Mouse (Mus musculus) kidney, adult 11 months (tissue): ENCODE results near the gene Stx8.

Experiments used
- DNase-seq: peaks from one replicate; pipeline ENCODE4 v3.0.0; 2022

Gene Stx8

DNA sequence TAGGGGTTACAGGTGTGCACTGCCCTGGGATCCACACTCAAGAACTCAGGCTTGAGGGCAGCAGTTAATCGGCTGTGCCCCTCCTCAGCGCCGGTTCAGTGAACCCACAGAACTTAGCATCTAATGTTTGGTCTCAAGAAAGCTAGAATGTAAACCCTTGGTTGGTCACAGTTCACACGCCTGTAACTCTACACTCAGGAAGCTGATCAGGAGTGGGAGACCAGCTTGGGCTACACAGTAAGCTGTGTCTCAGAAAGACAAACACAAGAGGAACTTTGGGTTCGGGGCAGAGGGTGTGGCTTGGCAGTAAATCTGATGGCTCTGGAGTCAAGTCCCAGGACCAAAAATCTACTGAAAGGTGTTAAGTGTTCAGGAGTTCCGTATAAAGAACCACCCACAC lies 17.6 kb downstream of the Stx8 start:
- no peak for DNase-seq

DNA sequence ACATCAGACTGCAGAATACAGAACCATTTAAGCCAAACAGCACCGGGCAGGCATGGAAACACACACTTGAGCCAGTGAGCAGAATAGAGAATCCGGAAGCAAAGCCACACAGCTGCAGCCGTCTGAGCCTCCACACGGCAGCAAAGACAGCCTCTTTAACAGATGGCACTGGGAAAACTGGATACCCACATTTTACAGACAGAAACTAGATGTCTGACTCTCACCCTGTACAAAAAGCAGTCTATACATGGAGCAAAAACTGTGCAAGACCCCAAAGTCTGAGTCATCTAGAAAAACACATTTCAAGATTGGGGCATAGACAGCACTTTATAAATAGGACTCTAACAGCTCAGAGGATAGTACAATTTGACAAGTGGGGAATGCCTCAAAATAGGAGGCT lies 25.2 kb downstream of the Stx8 start:
- DNase-seq: no peak

GRCm38 (mm10) chr11:67995965-67996364 lies 30.0 kb downstream of the Stx8 start:
- DNase-seq: no peak

- no peak for DNase-seq
These were observed 32.9 kb downstream of the Stx8 start for GRCm38 (mm10) chr11:67998905-67999304.

DNA sequence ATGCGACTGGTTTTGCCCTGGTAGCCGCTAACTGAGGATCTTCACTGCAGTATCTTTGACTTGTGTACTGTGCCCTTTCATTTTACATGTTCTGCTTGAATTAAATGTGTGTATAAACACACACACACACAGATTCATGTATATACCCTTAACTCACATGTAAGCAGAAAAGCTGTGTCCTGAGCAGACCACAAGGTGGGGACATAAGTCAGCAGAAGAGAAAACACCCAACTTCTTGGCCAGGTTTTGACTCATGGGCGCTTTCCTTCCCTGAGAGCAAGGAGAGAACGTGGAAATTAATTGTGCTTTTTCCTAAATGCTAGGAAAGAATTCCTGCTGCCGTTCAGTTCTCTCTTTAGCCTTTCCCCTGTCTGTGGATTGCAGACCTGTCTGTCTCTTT lies 33.6 kb downstream of the Stx8 start:
- no peak for DNase-seq

DNA sequence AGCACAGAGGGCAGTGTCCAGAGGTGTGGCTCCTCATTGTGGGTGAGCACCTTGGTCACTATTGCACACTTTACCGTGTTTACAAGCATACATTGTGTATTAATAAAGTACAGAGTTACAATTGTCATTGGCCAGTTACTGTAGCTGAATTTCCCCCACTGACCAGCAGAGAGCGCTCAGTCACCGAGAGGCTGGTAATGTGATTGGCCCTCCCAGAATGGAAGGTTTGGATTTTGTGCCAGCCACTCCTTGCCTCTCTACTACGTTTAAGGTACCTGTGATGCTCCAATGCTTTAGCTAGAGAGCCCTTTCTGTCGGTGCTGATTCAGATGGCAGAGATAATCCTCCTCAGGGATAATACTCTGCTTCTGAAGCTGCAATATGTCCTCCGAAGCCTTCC lies 38.2 kb downstream of the Stx8 start:
- DNase-seq: peak; percentile 25

- no peak for DNase-seq
These were observed 40.3 kb downstream of the Stx8 start for GRCm38 (mm10) chr11:68006216-68006789.

- DNase-seq: no peak
These were observed 41.7 kb downstream of the Stx8 start for GRCm38 (mm10) chr11:68007645-68008044.

- no peak for DNase-seq
These were observed 43.4 kb downstream of the Stx8 start for GRCm38 (mm10) chr11:68009377-68009776.

GRCm38 (mm10) chr11:68012207-68012606 lies 46.2 kb downstream of the Stx8 start:
- no peak for DNase-seq

GRCm38 (mm10) chr11:68018191-68018590 lies 52.2 kb downstream of the Stx8 start:
- no peak for DNase-seq

GRCm38 (mm10) chr11:68019156-68019555 lies 53.2 kb downstream of the Stx8 start:
- no peak for DNase-seq

DNA sequence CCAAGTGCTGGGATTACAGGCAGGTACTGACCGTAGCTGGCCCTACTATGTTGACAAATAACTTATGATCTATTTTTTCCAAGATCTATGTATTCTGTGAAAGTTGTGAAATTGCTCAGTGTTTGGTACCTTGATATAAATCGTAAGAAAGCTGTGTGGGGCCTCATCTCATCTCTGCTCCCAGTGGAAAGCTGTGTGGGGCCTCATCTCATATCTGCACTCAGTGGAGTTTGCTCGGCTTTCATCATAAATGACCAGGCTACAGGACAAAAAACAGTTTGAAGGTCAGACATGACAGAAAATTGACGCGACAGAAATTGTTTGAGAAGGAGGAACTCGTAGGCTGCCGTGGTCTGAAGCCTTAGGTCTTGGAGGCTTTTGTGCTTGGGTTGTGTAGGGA lies 56.0 kb downstream of the Stx8 start:
- no peak for DNase-seq

DNA sequence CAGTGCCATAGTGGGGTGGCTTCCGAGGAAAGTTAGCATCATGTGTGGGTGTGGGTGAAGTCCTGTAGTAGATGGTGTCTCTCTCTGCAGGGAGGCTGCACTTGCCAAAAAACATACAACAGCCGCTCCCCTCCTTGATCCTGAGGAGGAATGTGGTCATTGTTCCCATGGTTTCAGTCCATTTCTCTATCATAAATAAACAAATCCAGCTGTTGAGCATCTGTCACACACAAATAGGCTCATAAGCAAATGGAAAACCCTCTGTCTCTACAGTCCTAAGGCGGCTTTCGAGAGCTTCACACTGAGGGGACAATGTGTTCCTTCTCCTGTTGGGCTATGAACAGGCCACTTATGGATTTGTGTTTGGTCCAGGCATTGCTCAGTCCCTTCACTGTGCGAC lies 56.9 kb downstream of the Stx8 start:
- no peak for DNase-seq

DNA sequence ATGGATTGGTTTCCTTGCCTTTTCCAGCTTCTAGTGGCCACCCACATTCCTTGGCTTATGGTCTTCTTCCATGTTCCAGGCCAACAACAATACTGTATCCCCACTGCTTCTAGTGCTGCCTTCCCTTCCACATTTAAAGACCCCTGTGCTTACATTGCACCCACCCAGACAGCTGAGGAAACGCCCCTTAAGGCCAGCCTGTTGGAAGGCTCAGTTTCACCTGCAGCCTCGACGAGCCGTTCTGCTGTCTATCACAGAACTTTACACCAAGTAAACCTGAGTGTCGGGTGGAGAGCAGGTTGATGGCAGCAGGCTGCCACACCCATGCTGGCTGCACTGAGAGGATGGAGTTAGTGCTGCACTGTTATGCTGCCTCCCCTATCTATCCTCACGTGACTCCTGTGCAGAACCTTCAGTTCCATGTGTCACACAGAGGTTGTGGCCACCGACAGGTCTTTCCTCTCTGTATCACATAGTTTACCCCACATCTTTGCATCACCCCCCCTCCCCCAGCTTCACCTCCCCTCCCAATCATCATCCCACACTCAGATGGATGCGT lies 57.9 kb downstream of the Stx8 start:
- no peak for DNase-seq

DNA sequence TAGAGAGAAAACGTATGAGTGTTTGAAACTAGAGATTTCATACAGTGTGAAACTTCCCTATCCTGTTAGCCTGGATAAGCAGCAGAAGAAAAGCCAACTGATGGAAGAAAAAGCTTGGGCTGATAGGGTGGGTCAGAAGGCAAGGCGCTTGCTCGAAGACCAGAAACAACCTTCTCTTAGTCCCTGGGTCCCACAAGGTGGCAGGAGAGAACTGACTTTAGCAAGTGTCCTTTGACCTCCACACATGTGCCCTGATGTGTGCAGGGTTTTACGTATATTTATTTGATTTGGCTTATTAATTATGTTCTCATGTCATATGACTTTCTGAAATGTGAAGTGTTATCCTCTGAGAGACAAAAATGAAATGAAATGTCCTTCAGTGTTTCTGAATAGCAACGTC lies 60.6 kb downstream of the Stx8 start:
- no peak for DNase-seq

- DNase-seq: no peak
These were observed 63.1 kb downstream of the Stx8 start for GRCm38 (mm10) chr11:68029079-68029478.

DNA sequence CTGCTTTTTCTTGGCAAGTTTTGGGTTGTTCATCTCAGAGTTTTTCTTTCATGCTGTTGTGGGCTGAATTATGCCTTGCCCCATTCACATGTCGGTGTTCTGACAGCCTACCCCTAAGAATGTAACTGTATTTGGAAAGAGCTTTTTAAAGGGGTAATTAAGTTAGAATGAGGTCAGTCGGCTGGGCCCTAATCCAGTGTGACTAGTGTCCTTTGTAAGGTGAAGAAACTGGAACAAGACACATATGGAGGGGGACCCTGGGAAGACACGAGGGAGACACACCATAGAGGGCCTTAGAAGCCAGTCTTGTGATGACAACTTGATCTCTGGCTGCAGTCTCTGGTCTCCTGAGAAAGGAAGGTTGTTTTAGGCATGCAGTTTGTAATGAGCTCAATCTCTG lies 63.9 kb downstream of the Stx8 start:
- no peak for DNase-seq

- DNase-seq: peak; percentile 28
These were observed 64.8 kb downstream of the Stx8 start for GRCm38 (mm10) chr11:68030771-68031170.

DNA sequence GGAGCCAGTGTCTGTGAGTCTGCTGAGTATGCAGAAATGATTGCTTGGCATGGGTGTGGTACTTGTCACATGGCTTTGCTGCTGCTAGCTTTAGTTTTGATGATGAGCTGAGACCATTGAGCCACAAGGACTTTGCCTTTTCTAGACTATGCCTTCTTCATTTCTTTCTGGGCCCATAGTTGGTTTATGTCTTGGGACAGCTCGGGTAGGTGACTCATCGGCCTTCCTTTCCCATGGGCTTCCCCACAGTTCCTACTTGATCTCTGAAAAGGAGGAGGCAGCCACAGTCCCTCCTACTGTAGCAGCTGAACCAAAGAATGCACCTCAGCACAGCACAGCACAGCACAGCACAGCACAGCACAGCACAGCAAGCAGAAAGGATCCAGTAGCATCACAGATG lies 66.5 kb downstream of the Stx8 start:
- DNase-seq: no peak

DNA sequence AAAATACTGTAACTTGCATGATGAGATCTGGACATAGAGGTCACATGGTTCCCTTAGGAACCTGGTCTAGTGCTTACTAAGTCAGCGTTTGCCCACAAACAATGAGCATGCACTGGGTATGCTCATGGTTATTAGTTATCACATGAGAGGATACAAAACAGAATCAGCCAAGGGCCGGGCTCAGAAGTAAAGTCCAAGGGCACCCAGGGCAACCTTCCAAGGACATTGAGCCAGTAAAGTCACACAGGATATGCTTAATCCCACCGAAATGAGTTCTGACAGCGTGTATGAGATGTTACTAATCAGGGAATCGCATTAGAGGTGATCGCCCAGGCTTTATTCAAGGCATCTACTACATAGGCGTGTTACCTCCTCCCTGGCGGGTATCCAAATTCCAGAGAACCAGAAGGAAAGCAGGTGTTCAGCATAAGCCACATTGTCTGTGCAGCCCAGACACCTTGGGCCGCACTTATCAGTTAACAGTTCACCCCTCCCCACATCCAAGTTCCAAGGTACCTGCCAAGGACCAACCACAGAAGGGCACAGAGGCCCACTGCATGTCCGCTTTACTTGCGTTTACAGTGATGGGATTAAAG lies 67.4 kb downstream of the Stx8 start:
- DNase-seq: no peak

DNA sequence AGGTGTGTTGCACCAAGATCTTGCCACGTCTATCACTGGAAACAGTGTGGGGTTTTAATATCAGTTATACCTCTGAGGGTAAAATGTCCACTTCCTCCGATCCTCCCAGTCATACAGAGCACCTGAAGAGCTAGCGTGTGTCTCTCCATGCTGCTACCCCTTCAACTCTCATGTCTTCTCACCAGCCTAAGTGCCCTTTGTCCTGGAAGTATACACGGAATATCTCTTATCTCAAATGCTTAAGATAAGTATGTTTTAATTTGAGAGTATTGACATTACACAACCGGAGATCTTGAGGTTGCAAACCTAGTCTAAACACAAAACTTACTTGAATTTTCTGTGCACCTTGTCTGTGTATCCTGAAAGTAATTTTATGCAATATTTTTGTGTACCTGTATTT lies 68.4 kb downstream of the Stx8 start:
- no peak for DNase-seq

GRCm38 (mm10) chr11:68035303-68035891 lies 69.4 kb downstream of the Stx8 start:
- DNase-seq: no peak

DNA sequence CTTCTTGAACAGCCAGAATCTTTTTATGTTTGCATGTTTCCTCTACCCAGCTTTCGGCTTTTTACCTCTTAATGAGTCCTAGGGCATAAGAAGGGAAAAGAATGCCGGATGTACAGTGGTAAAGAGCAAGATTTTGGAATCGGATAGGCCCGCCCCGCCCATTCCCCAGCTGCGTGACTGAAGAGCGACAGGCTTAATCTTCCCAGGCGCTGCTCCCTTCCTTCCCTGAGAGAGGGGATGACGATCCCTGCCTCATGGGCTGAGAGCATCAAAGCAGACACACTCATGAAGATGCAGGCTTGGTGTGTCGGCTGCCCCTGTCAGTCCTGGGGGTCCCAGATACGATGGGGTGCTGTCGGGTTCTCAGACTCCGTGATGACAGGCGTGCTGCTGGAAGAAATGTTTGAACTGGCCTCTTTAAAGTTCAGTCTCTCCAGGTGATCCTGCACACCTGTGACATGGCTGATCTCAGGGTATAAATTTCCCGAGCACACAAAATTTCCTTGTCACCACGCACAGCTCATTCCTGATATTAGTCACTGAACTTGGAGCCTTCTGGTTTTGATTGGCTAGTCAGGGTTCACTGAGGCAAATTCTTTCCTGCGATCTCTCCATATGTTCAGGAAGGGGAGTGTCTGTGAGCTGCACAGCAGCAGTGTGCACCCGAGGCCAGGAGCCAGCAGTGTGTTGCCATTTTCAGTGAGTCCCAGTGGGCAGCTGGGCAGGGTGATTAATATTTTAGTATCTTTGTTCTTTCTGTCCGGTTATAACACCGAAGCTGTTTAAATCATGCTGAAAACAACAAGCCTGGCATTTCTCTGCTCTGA lies 70.4 kb downstream of the Stx8 start:
- no peak for DNase-seq
